Mouse (Mus musculus) bone marrow macrophage, adult 2 months (primary cell): ENCODE results near the gene Slc25a15.
A peak's percentile ranks its signal among the peaks of the same experiment; 100 is the strongest.

Experiments
- CTCF ChIP-seq: IDR thresholded peaks from 2 replicates; pipeline ENCODE4 v1.5.1; 2012; ENCODE audit warnings: low read depth, mild to moderate bottlenecking, low read length, moderate library complexity
- POLR2A ChIP-seq: IDR thresholded peaks from 2 replicates; pipeline ENCODE4 v1.6.1; 2012; ENCODE audit warnings: mild to moderate bottlenecking, low read depth, low read length, borderline replicate concordance

- peak; percentile 97 for TF ChIP-seq POLR2A
- no peak for TF ChIP-seq CTCF
Measured at GRCm38 (mm10) chr8:22398142-22398951, at the start of gene Slc25a15.
